Mouse (Mus musculus) forebrain, embryonic 11.5 days (tissue): Measurements from ENCODE around the gene Elf4. TPM values are rescaled to one million over a fixed set of nuclear protein-coding genes. Genes with fewer than 3 reads are reported as not detected.
A peak's percentile ranks its signal among the peaks of the same experiment; 100 is the strongest.

Source experiments
- ATAC-seq: fragments of 200-750 bp; cut with Nextera tagmentation; replicated peaks from 2 replicates; pipeline ENCODE4 v1.8.0; 2017; ENCODE audit warnings: moderate TSS enrichment; ENCODE audit not compliant: low FRiP score
- DNase-seq: peaks from one replicate; pipeline ENCODE4 v3.0.0-alpha.2; 2017; ENCODE audit warnings: low spot score
- H3K27ac ChIP-seq: fragments of 300-500 bp; sonication (generic); 2 replicates; pipeline ENCODE4 v1.5.1; 2014; ENCODE audit warnings: low read depth, low read length
- H3K27me3 ChIP-seq: fragments of 300-500 bp; sonication (generic); 2 replicates; pipeline ENCODE4 v1.6.1; 2014; ENCODE audit warnings: mild to moderate bottlenecking, low read length, mixed read lengths; ENCODE audit not compliant: control insufficient read depth, insufficient read depth
- H3K36me3 ChIP-seq: fragments of 300-500 bp; sonication (generic); 2 replicates; pipeline ENCODE4 v1.6.1; 2014; ENCODE audit warnings: mild to moderate bottlenecking, low read length, moderate library complexity, mixed read lengths; ENCODE audit not compliant: control insufficient read depth, insufficient read depth
- H3K4me1 ChIP-seq: fragments of 300-500 bp; sonication (generic); replicated peaks from 2 replicates; pipeline ENCODE4 v1.6.1; 2014; ENCODE audit warnings: low read length, mixed read lengths; ENCODE audit not compliant: control insufficient read depth, insufficient read depth
- H3K4me2 ChIP-seq: fragments of 300-500 bp; sonication (generic); 2 replicates; pipeline ENCODE4 v1.6.1; 2014; ENCODE audit warnings: low read depth, mild to moderate bottlenecking, low read length, moderate library complexity, mixed read lengths; ENCODE audit not compliant: severe bottlenecking
- H3K4me3 ChIP-seq: fragments of 300-500 bp; sonication (generic); 2 replicates; pipeline ENCODE4 v1.5.1; 2014; ENCODE audit warnings: low read depth, low read length
- H3K9ac ChIP-seq: fragments of 300-500 bp; sonication (generic); 2 replicates; pipeline ENCODE4 v1.6.1; 2014; ENCODE audit warnings: low read length
- H3K9me3 ChIP-seq: fragments of 300-500 bp; sonication (generic); 2 replicates; pipeline ENCODE4 v1.6.1; 2016; ENCODE audit warnings: low read length, mixed read lengths; ENCODE audit not compliant: control insufficient read depth
- WGBS: fragments of 180-500 bp; shearing (Covaris S2); extraction: QIAGEN DNeasy Blood & Tissue Kit; methylation state at CpG from one replicate; pipeline ENCODE4 v1.1.7; 2014; 5-methylcytosine and 5-hydroxymethylcytosine counted together
- polyA plus RNA-seq: library from polyadenylated mRNA; unstranded; fragments of >200 nt; fragmentation: Nextera tagmentation; extraction: Ambion mirVana; gene quantifications from 2 replicates; pipeline ENCODE4 v1.2.1, GENCODE M21; 2014

The Elf4 gene
- polyA plus RNA-seq, 1 experiment from 2014 or later = 3.2 TPM

- WGBS = 19% methylated on average over 4 of the region's 4 CpGs
- H3K9ac ChIP-seq = no peak overlapping the region
- H3K36me3 ChIP-seq = no peaks in the 10 kb centered on the region
- no peak overlapping the region for H3K27ac ChIP-seq
- no peaks in the 10 kb centered on the region for H3K4me1 ChIP-seq
- DNase-seq (no peak), ATAC-seq (no peak; the same call in 1 of the 2 replicates)
- H3K4me2 ChIP-seq = peak overlapping the region; percentile 53
- peak overlapping the region; percentile 21 for H3K4me3 ChIP-seq
- H3K27me3 ChIP-seq = no peaks in the 10 kb centered on the region
- no peaks in the 10 kb centered on the region for H3K9me3 ChIP-seq
Measured at GRCm38 (mm10) chrX:48462297-48462696, 635 bp downstream of the Elf4 start.

DNA sequence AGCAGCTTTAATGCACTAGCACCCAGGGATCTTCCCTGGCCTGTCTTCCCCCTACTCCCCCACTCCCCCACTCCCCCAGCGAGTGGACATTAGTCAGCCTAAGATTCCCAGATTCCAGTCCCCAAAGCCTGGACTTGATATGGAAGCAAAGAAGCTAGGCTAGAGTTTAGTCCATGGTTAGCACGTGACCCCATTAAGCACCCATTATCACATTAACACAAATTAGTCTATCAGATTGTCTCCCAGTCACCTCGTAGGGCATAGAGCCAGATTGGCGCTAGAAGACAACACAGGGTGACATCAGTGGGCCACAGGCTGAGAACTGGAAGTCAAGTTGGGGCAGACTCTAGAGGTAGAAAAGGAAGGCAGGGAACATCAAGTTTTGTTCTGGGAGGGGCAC, 1.9 kb downstream of the Elf4 start:
- no peak overlapping the region for H3K4me3 ChIP-seq
- WGBS = 82% methylated on average over 4 of the region's 4 CpGs
- no peak overlapping the region for H3K4me2 ChIP-seq

GRCm38 (mm10) chrX:48460496-48460895, 2.4 kb downstream of the Elf4 start:
- Histone ChIP-seq H3K4me1 (no peaks in the 10 kb centered on the region), H3K9ac (no peak overlapping the region)

More for the DNA sequence above, 1.9 kb downstream of the Elf4 start:
- Histone ChIP-seq H3K27me3 (no peaks in the 10 kb centered on the region), H3K4me1 (no peaks in the 10 kb centered on the region), H3K36me3 (no peaks in the 10 kb centered on the region), H3K27ac (no peak overlapping the region), H3K9me3 (no peaks in the 10 kb centered on the region), H3K9ac (no peak overlapping the region)
- ATAC-seq (no peak), DNase-seq (no peak)

DNA sequence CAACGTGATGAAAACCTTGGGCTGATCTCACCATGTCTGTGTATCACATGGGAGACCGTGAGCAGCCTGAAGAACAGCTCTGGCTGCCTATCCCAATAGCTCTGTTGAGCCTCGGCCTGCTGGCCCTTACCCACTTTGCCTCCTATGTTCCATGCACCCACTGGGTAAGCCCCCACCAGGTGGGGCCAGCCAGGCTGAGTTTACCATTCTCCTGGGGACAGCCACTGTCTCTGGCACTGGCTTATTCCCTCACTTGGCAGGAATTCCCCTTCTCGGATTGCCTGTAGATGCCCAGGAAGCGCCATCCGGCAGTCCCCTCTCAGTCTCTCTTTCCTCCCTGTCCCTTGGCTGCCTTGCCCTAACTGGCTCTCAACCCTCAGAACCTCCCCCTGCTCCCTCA, 6.0 kb downstream of the Elf4 start:
- DNase-seq (no peak), ATAC-seq (no peak)
- no peak overlapping the region for H3K27ac ChIP-seq
- 63% methylated on average over 6 of the region's 6 CpGs for WGBS
- H3K27me3 ChIP-seq = peaks cover 18% of the 10 kb centered on the region
- H3K4me1 ChIP-seq = no peaks in the 10 kb centered on the region
- no peak overlapping the region for H3K4me3 ChIP-seq
- H3K4me2 ChIP-seq = no peak overlapping the region
- no peaks in the 10 kb centered on the region for H3K36me3 ChIP-seq
- no peak overlapping the region for H3K9ac ChIP-seq
- H3K9me3 ChIP-seq = no peaks in the 10 kb centered on the region

More at GRCm38 (mm10) chrX:48460496-48460895, 2.4 kb downstream of the Elf4 start:
- Histone ChIP-seq H3K27ac (no peak overlapping the region), H3K9me3 (no peaks in the 10 kb centered on the region), H3K4me3 (no peak overlapping the region), H3K27me3 (no peaks in the 10 kb centered on the region), H3K4me2 (no peak overlapping the region), H3K36me3 (no peaks in the 10 kb centered on the region)
- DNase-seq (no peak), ATAC-seq (no peak)
- 88% methylated on average over 7 of the region's 7 CpGs for WGBS

GRCm38 (mm10) chrX:48455018-48455417, 7.9 kb downstream of the Elf4 start:
- no peaks in the 10 kb centered on the region for H3K36me3 ChIP-seq
- H3K9ac ChIP-seq = no peak overlapping the region
- ATAC-seq (no peak), DNase-seq (no peak)
- H3K27ac ChIP-seq = no peak overlapping the region
- peaks cover 21% of the 10 kb centered on the region for H3K27me3 ChIP-seq
- WGBS = 29% methylated on average over 9 of the region's 9 CpGs
- no peak overlapping the region for H3K4me2 ChIP-seq
- H3K9me3 ChIP-seq = no peaks in the 10 kb centered on the region
- H3K4me3 ChIP-seq = no peak overlapping the region
- H3K4me1 ChIP-seq = no peaks in the 10 kb centered on the region

DNA sequence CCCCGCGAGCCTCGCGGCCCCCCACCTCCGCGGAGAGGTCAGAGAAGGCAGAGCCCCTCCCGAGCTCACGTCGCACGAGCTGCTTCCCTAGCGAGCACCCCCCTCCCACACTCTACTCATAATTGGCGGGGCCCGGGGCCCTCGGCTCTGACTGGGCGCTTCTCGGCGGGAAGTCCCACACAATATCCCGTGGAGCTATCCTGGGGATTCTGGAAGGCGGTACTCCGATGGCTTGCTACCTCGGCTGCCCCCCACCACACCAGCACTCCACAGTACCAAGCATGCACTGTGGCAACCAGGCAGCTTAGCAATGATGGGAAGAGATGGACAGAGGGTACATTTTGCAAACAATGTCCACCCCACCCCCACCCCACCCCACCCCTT, 8.4 kb downstream of the Elf4 start:
- H3K9ac ChIP-seq = no peak overlapping the region
- H3K27ac ChIP-seq = no peak overlapping the region
- H3K4me2 ChIP-seq = peak overlapping the region; percentile 40; the same call in 1 of the 2 replicates
- WGBS = 15% methylated on average over 14 of the region's 21 CpGs
- H3K27me3 ChIP-seq = peaks cover 21% of the 10 kb centered on the region
- H3K9me3 ChIP-seq = no peaks in the 10 kb centered on the region
- peaks cover 2% of the 10 kb centered on the region; the same call in 1 of the 2 replicates for H3K4me1 ChIP-seq
- no peaks in the 10 kb centered on the region for H3K36me3 ChIP-seq
- no peak for DNase-seq
- peak; percentile 29; the same call in 1 of the 2 replicates for ATAC-seq
- H3K4me3 ChIP-seq = peak overlapping the region; percentile 38

GRCm38 (mm10) chrX:48453736-48454494, 9.0 kb downstream of the Elf4 start:
- Histone ChIP-seq H3K36me3 (no peaks in the 10 kb centered on the region), H3K4me3 (peak overlapping the region; percentile 38), H3K9ac (peak overlapping the region; percentile 8; the same call in 1 of the 2 replicates), H3K4me2 (peak overlapping the region; percentile 40; the same call in 1 of the 2 replicates), H3K4me1 (peaks cover 2% of the 10 kb centered on the region; the same call in 1 of the 2 replicates), H3K9me3 (no peaks in the 10 kb centered on the region), H3K27ac (no peak overlapping the region), H3K27me3 (peaks cover 21% of the 10 kb centered on the region)
- WGBS = 19% methylated on average over 36 of the region's 91 CpGs
- ATAC-seq (peak; percentile 72), DNase-seq (peak; percentile 74)

GRCm38 (mm10) chrX:48452931-48453673, 9.8 kb downstream of the Elf4 start:
- Histone ChIP-seq H3K27ac (no peak overlapping the region), H3K9ac (peak overlapping the region; percentile 8; the same call in 1 of the 2 replicates)
- ATAC-seq = no peak; the same call in 1 of the 2 replicates

More at GRCm38 (mm10) chrX:48452931-48453673, 9.8 kb downstream of the Elf4 start:
- Histone ChIP-seq H3K9me3 (no peaks in the 10 kb centered on the region), H3K27me3 (peaks cover 21% of the 10 kb centered on the region), H3K4me2 (peak overlapping the region; percentile 40), H3K4me1 (peaks cover 2% of the 10 kb centered on the region; the same call in 1 of the 2 replicates), H3K36me3 (no peaks in the 10 kb centered on the region), H3K4me3 (peak overlapping the region; percentile 38)
- 21% methylated on average over 45 of the region's 71 CpGs for WGBS
- DNase-seq = peak; percentile 59
